In genomic region chr2:157058342-157058998, GRCm38 (mm10) we compare ENCODE assay signal across 8 mouse cellular contexts. TPM values are rescaled to one million over a fixed set of nuclear protein-coding genes. Genes with fewer than 3 reads are reported as not detected.
DNase-seq lines count a peak whose midpoint lies in the region; ATAC-seq and TF ChIP-seq lines count a peak whose summit lies in the region.

No protein-coding gene starts in this region.

- peaks cover 33% of the 10 kb centered on the region for H3K36me3 ChIP-seq in embryonic facial prominence, embryonic 15.5 days
- H3K36me3 ChIP-seq in small intestine, adult 2 months (ENCODE audit: control insufficient read depth, insufficient read depth, low read length): peaks cover 1% of the 10 kb centered on the region; the same call in 1 of the 2 replicates

- peak overlapping the region; percentile 17; the same call in 1 of the 2 replicates for H3K4me3 ChIP-seq in embryonic facial prominence, embryonic 15.5 days (replicated peaks)
- H3K4me3 ChIP-seq in small intestine, adult 2 months (ENCODE audit: low read depth, low read length): peak overlapping the region; percentile 41

- H3K4me2 ChIP-seq in embryonic facial prominence, embryonic 15.5 days (replicated peaks): peak overlapping the region; percentile 42

- intact Hi-C loops in heart, postnatal 10 days (cut with DNase I): no loop called here

- no peak for TF ChIP-seq POLR2A in small intestine, adult 2 months (IDR thresholded peaks at IDR 0.05; ENCODE audit: low read depth, low read length)

- H3K27me3 ChIP-seq in embryonic facial prominence, embryonic 15.5 days: no peaks in the 10 kb centered on the region
- H3K27me3 ChIP-seq in small intestine, adult 2 months (ENCODE audit: control insufficient read depth, insufficient read depth, low read length): no peaks in the 10 kb centered on the region

- no peaks in the 10 kb centered on the region for H3K9me3 ChIP-seq in embryonic facial prominence, embryonic 15.5 days (replicated peaks)

- peak overlapping the region; percentile 91 for H3K27ac ChIP-seq in embryonic facial prominence, embryonic 15.5 days (replicated peaks)
- H3K27ac ChIP-seq in small intestine, adult 2 months (ENCODE audit: insufficient read depth, low read depth, low read length): peak overlapping the region; percentile 65; the same call in 1 of the 2 replicates

- no peak for TF ChIP-seq CTCF in small intestine, adult 2 months (IDR thresholded peaks at IDR 0.05; ENCODE audit: extremely low read depth, insufficient read length, insufficient replicate concordance, low read depth, low read length)

- peak; percentile 70 for DNase-seq in ovary, adult 18-20 months (ENCODE audit: low spot score)
- no peak for DNase-seq in ovary, postnatal 10 days (ENCODE audit: low spot score)
- peak; percentile 75 for DNase-seq in heart, postnatal 10 days
- DNase-seq in layer of hippocampus, postnatal 14 days (ENCODE audit: low spot score in 2 of 2): peak; percentile 85 to 91
- DNase-seq in lung, postnatal 10 days: peak; percentile 87

- peak; percentile 84 for ATAC-seq in embryonic facial prominence, embryonic 15.5 days (ENCODE audit: insufficient number of reproducible peaks, low FRiP score, low TSS enrichment, low read depth)
- no peak for ATAC-seq in megakaryocyte-erythroid progenitor cell, adult 5-6 weeks (replicated peaks; ENCODE audit: low FRiP score, low TSS enrichment, poor library complexity, severe bottlenecking)

- peaks cover 69% of the 10 kb centered on the region for H3K4me1 ChIP-seq in embryonic facial prominence, embryonic 15.5 days
- H3K4me1 ChIP-seq in small intestine, adult 2 months (ENCODE audit: control insufficient read depth, insufficient read depth, insufficient read length, low read length): peaks cover 13% of the 10 kb centered on the region

- 10% methylated on average over 18 of the region's 18 CpGs for WGBS in embryonic facial prominence, embryonic 15.5 days
- WGBS in small intestine, adult 2 months: 22% methylated on average over 18 of the region's 18 CpGs

- no peak overlapping the region for H3K9ac ChIP-seq in embryonic facial prominence, embryonic 15.5 days

RNA-seq across cellular contexts. Expression of gene Soga1, which starts 20.6 kb away (rescaled TPM):
- 3.5 and 4.4 TPM in 2 replicates for polyA plus RNA-seq in embryonic facial prominence, embryonic 15.5 days (2015; fragmentation: Nextera tagmentation; extraction: Ambion mirVana)
- 10 to 100 TPM; 33.3 to 34.6 TPM for total RNA-seq in heart, postnatal 10 days (2021)
- 10 to 100 TPM; 63.0 to 66.5 TPM for total RNA-seq in layer of hippocampus, postnatal 14 days (2021)
- 4.6 and 6.3 TPM in 2 replicates for polyA plus RNA-seq in small intestine, adult 2 months (2012; rRNA removed)
- total RNA-seq in megakaryocyte-erythroid progenitor cell, adult 5-6 weeks (2014; fragmentation: Nextera tagmentation): 11.0 and 11.7 TPM in 2 replicates
- 5.6 and 8.6 TPM in 2 replicates for total RNA-seq in megakaryocyte-erythroid progenitor cell, adult 5-6 weeks (2017)

RNA-seq across cellular contexts. Expression of gene Tldc2, which starts 28.4 kb away (rescaled TPM):
- polyA plus RNA-seq in embryonic facial prominence, embryonic 15.5 days (2015; fragmentation: Nextera tagmentation; extraction: Ambion mirVana): not detected in 2 replicates
- not detected for total RNA-seq in heart, postnatal 10 days (2021)
- not detected for total RNA-seq in layer of hippocampus, postnatal 14 days (2021)
- 8.8 and 12.4 TPM in 2 replicates for polyA plus RNA-seq in small intestine, adult 2 months (2012; rRNA removed)
- total RNA-seq in megakaryocyte-erythroid progenitor cell, adult 5-6 weeks (2014; fragmentation: Nextera tagmentation): not detected in 2 replicates
- total RNA-seq in megakaryocyte-erythroid progenitor cell, adult 5-6 weeks (2017): not detected in 2 replicates

RNA-seq across cellular contexts. Expression of gene Dsn1, which starts 51.5 kb away (rescaled TPM):
- polyA plus RNA-seq in embryonic facial prominence, embryonic 15.5 days (2015; fragmentation: Nextera tagmentation; extraction: Ambion mirVana): 27.5 and 28.2 TPM in 2 replicates
- 10 to 100 TPM in 1 of 2 experiments, 1 to 10 TPM in 1; 7.7 to 10.5 TPM for total RNA-seq in heart, postnatal 10 days (2021)
- 1 to 10 TPM; 4.0 to 5.4 TPM for total RNA-seq in layer of hippocampus, postnatal 14 days (2021)
- 0.70 and 1.1 TPM in 2 replicates for polyA plus RNA-seq in small intestine, adult 2 months (2012; rRNA removed)
- 31.8 and 35.1 TPM in 2 replicates for total RNA-seq in megakaryocyte-erythroid progenitor cell, adult 5-6 weeks (2014; fragmentation: Nextera tagmentation)
- total RNA-seq in megakaryocyte-erythroid progenitor cell, adult 5-6 weeks (2017): 34.1 and 93.4 TPM in 2 replicates
